Mouse (Mus musculus) erythroblast, embryonic 14.5 days (primary cell): ENCODE data around the gene Nup210. TPM values are rescaled to one million over a fixed set of nuclear protein-coding genes. Genes with fewer than 3 reads are reported as not detected.
"Not testable (repeated sequence)": the region's sequence is repeated elsewhere in the genome, so short reads cannot be mapped to it uniquely, and the experiment has no call there.

ENCODE experiments used
- H3K27me3 ChIP-seq: 2 replicates; pipeline ENCODE4 v1.6.1; 2012; ENCODE audit warnings: inconsistent platforms; ENCODE audit not compliant: control insufficient read depth
- H3K36me3 ChIP-seq: 2 replicates; pipeline ENCODE4 v1.6.1; 2012; ENCODE audit warnings: mild to moderate bottlenecking, inconsistent platforms; ENCODE audit not compliant: control insufficient read depth
- H3K4me1 ChIP-seq: 2 replicates; pipeline ENCODE4 v1.6.1; 2012; ENCODE audit warnings: inconsistent platforms; ENCODE audit not compliant: control insufficient read depth
- H3K4me3 ChIP-seq: replicated peaks from 2 replicates; pipeline ENCODE3; 2012; ENCODE audit warnings: moderate library complexity, mild to moderate bottlenecking, inconsistent platforms
- H3K9me3 ChIP-seq: 2 replicates; pipeline ENCODE4 v1.6.1; 2012; ENCODE audit warnings: low read length, inconsistent platforms, mixed read lengths; ENCODE audit not compliant: control insufficient read depth
- GATA1 ChIP-seq: IDR thresholded peaks from 2 replicates; pipeline ENCODE4 v1.6.1; 2012; ENCODE audit warnings: low read length, inconsistent platforms, mixed read lengths
- TAL1 ChIP-seq: IDR thresholded peaks from 3 replicates; pipeline ENCODE4 v1.6.1; 2012; ENCODE audit warnings: low read length, inconsistent platforms, mixed read lengths
- polyA plus RNA-seq: library from polyadenylated mRNA; stranded (reverse); fragments of >175 nt; gene quantifications from 2 replicates; pipeline ENCODE4 v1.2.3, GENCODE M21; 2012

The Nup210 gene
- polyA plus RNA-seq, 1 experiment = 15.1 TPM

DNA sequence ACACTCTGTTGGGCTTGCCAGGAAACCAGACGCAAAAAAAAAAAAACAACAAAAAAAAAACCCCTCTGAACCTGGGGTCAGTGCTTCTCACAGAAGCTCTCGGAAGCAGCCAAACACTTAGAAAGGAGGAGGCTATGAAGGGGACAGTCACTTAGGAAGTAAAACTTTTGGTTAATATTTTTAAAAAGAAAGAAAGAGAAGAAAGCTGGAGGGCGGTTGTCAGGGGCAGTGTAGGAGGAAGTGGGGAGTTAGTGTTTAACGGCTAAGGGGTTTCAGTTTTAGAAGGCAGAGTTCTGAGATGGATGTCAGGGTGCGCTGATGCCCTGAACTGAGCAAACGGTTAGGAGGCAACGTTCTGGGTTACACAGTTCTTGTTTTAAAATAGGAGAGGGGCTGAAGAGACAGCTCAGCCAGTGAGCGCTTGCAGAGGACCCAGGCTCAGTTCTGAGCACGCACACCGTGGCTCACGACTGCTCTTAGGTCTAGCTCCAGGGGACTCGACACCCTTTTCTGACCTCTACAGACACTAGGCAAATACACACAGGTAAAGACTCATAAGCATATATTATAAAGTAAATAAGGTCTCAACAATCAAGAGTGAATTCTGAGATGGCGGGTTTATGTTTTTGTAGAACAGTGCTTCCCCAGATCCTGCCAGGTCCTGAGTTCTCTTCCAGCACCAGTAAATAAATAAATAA lies 6.2 kb downstream of the Nup210 start:
- H3K9me3 ChIP-seq = no peaks in the 10 kb centered on the region
- TF ChIP-seq GATA1 = no peak
- no peak for TF ChIP-seq TAL1
- peaks cover 90% of the 10 kb centered on the region for H3K36me3 ChIP-seq
- no peaks in the 10 kb centered on the region for H3K27me3 ChIP-seq
- H3K4me1 ChIP-seq = peaks cover 93% of the 10 kb centered on the region
- H3K4me3 ChIP-seq = no peak overlapping the region

DNA sequence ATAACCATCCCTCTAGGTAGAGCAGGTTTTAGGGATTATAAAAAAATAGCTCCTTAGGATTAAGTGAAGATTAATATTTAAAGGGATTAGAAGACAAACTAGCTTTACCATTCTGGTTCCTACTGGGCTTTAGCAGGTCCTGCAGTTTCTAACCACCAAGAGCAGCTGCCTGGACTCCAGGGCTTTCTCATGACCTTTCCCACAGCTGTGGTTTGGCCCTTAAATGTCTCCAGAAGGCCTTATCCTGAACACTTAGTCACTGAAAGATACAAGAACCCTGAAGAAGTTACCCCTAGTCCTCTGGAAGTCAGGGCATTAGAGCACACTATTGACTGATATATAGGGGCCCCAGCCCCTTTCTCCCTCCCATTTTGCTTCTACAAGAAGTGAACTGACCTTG lies 7.1 kb downstream of the Nup210 start:
- Histone ChIP-seq H3K4me3 (no peak overlapping the region), H3K36me3 (peaks cover 94% of the 10 kb centered on the region)

DNA sequence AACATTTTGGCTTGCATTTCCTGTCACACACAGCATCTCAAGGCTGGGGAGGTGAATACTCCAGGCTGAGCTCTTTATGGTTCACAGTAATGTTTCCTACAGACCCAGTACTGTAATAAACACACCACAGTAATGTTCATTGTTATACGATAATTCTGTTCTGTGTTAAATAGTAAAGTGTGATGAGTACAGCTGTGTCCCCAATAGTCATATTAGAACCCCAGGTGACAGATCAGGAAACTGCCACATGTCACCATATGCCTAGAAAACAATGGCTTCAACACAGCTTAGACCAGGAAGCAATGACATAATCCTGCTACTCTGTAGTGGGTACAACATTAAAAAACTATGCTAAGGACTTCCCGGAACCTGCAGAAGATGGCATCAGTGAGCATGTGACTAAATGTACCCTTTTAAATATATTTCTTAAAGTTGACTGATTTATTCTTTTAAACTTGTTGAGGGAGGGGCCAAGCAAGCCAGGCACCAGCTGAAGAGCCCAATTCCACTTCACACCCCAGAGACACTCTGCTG lies 7.6 kb downstream of the Nup210 start:
- Histone ChIP-seq H3K4me3 (no peak overlapping the region), H3K36me3 (peaks cover 94% of the 10 kb centered on the region), H3K27me3 (no peaks in the 10 kb centered on the region), H3K4me1 (peaks cover 93% of the 10 kb centered on the region), H3K9me3 (no peaks in the 10 kb centered on the region)
- TF ChIP-seq TAL1 (no peak), GATA1 (no peak)

More for the DNA sequence above, 7.1 kb downstream of the Nup210 start:
- TF ChIP-seq TAL1 (no peak), GATA1 (no peak)
- Histone ChIP-seq H3K9me3 (no peaks in the 10 kb centered on the region), H3K4me1 (peaks cover 93% of the 10 kb centered on the region), H3K27me3 (no peaks in the 10 kb centered on the region)

DNA sequence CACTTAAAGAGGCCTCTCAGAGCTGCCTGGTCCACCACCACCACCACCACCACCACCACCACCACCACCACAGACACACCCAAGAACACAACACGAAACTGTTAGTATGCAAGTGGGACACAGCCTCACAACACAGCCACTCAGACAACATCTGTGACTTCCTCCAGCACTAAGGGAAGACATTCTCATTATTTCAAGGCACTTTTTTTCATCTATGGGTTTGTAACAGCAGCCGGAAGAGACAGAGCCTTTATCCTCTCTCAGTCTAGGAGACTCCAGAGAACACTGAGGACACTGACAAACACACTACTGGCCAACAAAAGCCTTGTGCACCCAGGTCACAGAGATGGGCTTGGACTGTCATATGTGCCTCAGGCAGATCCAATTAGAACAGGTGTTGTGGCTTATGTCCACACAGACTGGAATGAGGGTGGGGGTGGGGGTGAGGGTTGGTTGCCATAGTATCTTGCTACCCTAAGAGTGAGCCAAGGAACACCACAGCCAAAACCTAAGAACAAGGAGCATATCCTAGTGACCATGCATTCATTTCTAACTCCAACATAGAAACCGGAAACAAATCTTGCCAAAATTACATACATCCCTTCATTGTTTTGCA lies 8.2 kb downstream of the Nup210 start:
- Histone ChIP-seq H3K4me3 (no peak overlapping the region), H3K9me3 (no peaks in the 10 kb centered on the region), H3K4me1 (peaks cover 93% of the 10 kb centered on the region), H3K27me3 (no peaks in the 10 kb centered on the region), H3K36me3 (peaks cover 94% of the 10 kb centered on the region)
- TF ChIP-seq GATA1 (no peak), TAL1 (no peak)

DNA sequence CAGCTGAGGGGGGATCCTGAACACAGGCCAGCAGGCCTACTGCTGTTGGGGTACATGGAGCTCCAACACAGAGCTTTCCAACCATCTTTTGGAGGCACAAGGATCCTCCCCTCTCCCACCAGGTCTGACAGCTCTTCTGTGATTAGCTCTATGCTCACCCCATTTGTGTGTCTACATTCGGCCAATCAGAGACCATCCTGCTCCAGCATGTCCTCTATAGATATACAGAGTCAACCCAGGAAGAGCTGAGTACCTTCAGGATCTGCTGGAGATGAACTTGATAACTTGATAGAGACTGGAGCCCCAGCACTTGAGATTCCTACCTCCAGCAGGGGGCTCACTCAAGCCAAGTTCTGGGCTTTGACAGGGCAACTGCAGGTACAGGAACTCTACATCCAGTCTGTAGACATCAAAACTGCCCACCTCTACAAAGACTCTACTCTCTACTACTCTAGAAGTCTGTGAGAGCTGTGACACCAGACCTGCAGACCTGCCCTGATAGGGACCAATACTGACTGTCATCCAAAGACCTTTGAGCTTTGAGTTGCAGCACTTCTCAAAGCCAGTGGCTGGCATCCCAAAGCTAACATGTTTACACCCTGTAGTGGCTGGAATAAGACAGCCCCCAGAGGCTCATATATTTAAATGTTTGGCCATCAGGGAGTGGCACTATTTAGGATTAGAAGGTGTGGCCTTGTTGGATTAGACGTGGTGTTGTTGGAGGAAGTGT lies 11.1 kb downstream of the Nup210 start:
- H3K4me3 ChIP-seq = no peak overlapping the region
- no peaks in the 10 kb centered on the region for H3K9me3 ChIP-seq
- peaks cover 95% of the 10 kb centered on the region for H3K36me3 ChIP-seq
- TF ChIP-seq TAL1 (no peak), GATA1 (no peak)
- peaks cover 85% of the 10 kb centered on the region for H3K4me1 ChIP-seq
- H3K27me3 ChIP-seq = no peaks in the 10 kb centered on the region

DNA sequence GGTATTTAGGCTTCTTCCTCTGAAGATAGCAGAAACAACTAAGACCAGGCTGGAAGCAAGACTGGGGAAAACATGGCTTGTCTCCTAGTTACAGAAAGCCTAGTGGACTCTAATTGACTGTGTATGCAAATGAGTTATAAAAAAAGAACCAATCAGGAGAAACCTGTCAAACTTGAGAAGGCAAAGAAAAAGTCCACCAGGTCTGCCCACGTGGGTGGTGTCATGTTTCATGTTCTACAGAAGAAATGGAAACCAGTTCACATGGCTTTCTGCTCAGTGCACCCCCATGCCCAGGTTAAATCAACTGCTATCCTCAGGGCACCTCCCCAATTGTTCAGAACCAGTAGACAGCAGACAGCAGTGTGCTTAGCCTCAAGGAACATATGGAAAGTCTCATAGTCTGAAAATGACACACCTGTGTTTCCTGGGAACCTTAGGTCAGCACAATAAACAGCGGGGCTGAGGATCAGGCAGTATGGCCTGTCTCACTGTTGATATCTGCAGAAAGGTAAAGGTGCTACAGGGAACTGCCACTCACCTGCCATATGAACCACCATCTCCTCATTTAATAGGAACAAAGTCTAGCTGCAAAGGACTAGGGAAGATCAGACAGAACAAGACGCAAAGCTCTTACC lies 11.7 kb downstream of the Nup210 start:
- no peak for TF ChIP-seq GATA1
- no peak for TF ChIP-seq TAL1
- H3K4me3 ChIP-seq = no peak overlapping the region
- H3K4me1 ChIP-seq = peaks cover 80% of the 10 kb centered on the region
- H3K36me3 ChIP-seq = peaks cover 99% of the 10 kb centered on the region
- no peaks in the 10 kb centered on the region for H3K27me3 ChIP-seq
- H3K9me3 ChIP-seq = no peaks in the 10 kb centered on the region

DNA sequence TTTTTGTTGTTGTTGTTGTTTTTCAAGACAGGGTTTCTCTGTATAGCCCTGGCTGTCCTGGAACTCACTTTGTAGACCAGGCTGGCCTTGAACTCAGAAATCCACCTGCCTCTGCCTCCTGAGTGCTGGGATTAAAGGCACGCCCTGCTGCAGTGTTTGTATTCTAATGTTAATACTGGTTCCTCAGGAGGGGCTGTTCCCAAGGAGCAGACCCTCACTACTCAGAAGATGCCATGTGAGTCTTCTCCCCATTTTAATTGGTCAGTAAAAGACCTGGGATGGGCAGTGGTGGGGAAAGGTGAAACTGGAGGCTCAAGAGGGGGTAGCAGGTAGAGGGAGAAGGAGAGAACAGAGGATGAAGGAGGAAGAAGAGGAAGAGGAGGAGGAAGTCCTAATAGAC lies 13.2 kb downstream of the Nup210 start:
- H3K4me3 ChIP-seq, H3K27me3 ChIP-seq, H3K9me3 ChIP-seq: not testable (repeated sequence)
- Histone ChIP-seq H3K4me1 (peaks cover 71% of the 10 kb centered on the region), H3K36me3 (peaks cover 99% of the 10 kb centered on the region)

DNA sequence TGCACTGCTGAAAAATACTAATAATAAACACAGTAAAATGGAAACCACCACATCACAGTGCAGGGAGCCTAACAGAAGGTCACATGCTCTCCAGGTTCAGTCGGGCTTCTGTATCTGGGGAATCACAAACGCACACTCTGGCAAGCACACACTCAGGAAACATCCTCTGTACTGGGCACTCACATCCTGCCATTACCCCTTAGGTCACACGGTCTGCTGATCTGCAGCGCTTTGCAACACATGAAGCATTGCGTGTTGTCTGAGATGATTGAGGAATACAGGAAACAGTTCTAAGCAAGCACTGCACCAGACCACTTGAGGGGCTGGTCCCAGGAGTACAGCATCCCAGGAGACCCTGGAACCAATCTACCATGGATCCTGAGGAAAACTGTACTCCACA lies 16.0 kb downstream of the Nup210 start:
- Histone ChIP-seq H3K36me3 (peaks cover 99% of the 10 kb centered on the region), H3K9me3 (no peaks in the 10 kb centered on the region), H3K4me3 (no peak overlapping the region), H3K4me1 (peaks cover 50% of the 10 kb centered on the region), H3K27me3 (no peaks in the 10 kb centered on the region)
- no peak for TF ChIP-seq TAL1

DNA sequence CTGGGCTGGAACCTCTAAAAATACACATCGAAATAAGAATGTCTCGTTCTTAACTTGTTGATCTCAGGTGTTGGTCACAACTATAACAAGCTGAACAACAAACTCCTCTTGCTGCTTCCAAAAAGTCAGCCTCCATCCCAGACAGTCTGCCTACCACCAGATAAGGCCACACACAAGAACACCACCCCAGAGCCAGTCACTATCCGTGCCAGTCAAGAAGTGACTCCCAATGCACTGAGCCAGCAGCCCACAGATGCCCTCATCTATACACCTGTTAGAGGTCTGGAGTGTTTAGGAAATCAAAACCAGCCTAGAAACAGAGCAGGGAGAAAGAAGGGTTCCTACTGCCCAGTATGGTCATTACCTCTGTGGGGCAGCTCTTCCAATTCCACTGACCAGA lies 18.8 kb downstream of the Nup210 start:
- peaks cover 25% of the 10 kb centered on the region for H3K4me1 ChIP-seq
- H3K36me3 ChIP-seq = peaks cover 99% of the 10 kb centered on the region
- no peak overlapping the region for H3K4me3 ChIP-seq
- TF ChIP-seq GATA1 (no peak), TAL1 (no peak)
- H3K27me3 ChIP-seq = no peaks in the 10 kb centered on the region
- H3K9me3 ChIP-seq = no peaks in the 10 kb centered on the region; the same call in 1 of the 2 replicates
